Mouse (Mus musculus) C2C12 (cell line): ENCODE data around the gene Cep250.

ENCODE experiments used
- CTCF ChIP-seq: IDR thresholded peaks from one replicate; pipeline ENCODE4 v1.5.1; 2011; ENCODE audit not compliant: control insufficient read depth, insufficient read depth, insufficient read length
- FOSL1 ChIP-seq: IDR thresholded peaks from one replicate; pipeline ENCODE4 v1.8.0; 2011; ENCODE audit warnings: mild to moderate bottlenecking, low read length; ENCODE audit not compliant: poor library complexity, insufficient read depth, severe bottlenecking
- MAX ChIP-seq: IDR thresholded peaks from one replicate; pipeline ENCODE4 v1.6.1; 2011; ENCODE audit warnings: mild to moderate bottlenecking, control low read depth
- MYOD1 ChIP-seq: IDR thresholded peaks from one replicate; pipeline ENCODE4 v1.6.1; 2011; ENCODE audit warnings: low read depth; ENCODE audit not compliant: control insufficient read depth, insufficient read length
- USF1 ChIP-seq: IDR thresholded peaks from one replicate; pipeline ENCODE4 v1.6.1; 2011; ENCODE audit warnings: low read depth, mild to moderate bottlenecking, control low read depth, moderate library complexity

- TF ChIP-seq CTCF, result no peak
- no peak for TF ChIP-seq USF1
- no peak for TF ChIP-seq MAX
- TF ChIP-seq FOSL1, result no peak
- no peak for TF ChIP-seq MYOD1
Measured at GRCm38 (mm10) chr2:155962991-155963390, 6.7 kb downstream of the Cep250 start.
